Mouse (Mus musculus) heart, embryonic 12.5 days (tissue): ENCODE measurements around the gene Zfp780b. TPM values are rescaled to one million over a fixed set of nuclear protein-coding genes. Genes with fewer than 3 reads are reported as not detected.
"Not testable (repeated sequence)": the region's sequence is repeated elsewhere in the genome, so short reads cannot be mapped to it uniquely, and the experiment has no call there.

Experiments used
- ATAC-seq: fragments of 200-750 bp; cut with Nextera tagmentation; 2 replicates; pipeline ENCODE4 v1.8.0; 2017; ENCODE audit warnings: moderate TSS enrichment, moderate library complexity; ENCODE audit not compliant: insufficient number of reproducible peaks, low FRiP score
- H3K27ac ChIP-seq: fragments of 300-500 bp; sonication (generic); 2 replicates; pipeline ENCODE4 v1.5.1; 2016; ENCODE audit warnings: mild to moderate bottlenecking, moderate library complexity; ENCODE audit not compliant: poor library complexity, severe bottlenecking
- H3K27me3 ChIP-seq: fragments of 300-500 bp; sonication (generic); replicated peaks from 2 replicates; pipeline ENCODE4 v1.6.1; 2016; ENCODE audit warnings: mild to moderate bottlenecking, moderate library complexity
- H3K36me3 ChIP-seq: fragments of 300-500 bp; sonication (generic); 2 replicates; pipeline ENCODE4 v1.6.1; 2016; ENCODE audit warnings: mild to moderate bottlenecking, moderate library complexity
- H3K4me1 ChIP-seq: fragments of 300-500 bp; sonication (generic); replicated peaks from 2 replicates; pipeline ENCODE4 v1.6.1; 2016; ENCODE audit warnings: mild to moderate bottlenecking
- H3K4me2 ChIP-seq: fragments of 300-500 bp; sonication (generic); 2 replicates; pipeline ENCODE4 v1.6.1; 2016; ENCODE audit warnings: mild to moderate bottlenecking, moderate library complexity
- H3K4me3 ChIP-seq: fragments of 300-500 bp; sonication (generic); 2 replicates; pipeline ENCODE4 v1.5.1; 2016; ENCODE audit warnings: mild to moderate bottlenecking
- H3K9ac ChIP-seq: fragments of 300-500 bp; sonication (generic); 2 replicates; pipeline ENCODE4 v1.6.1; 2016; ENCODE audit warnings: mild to moderate bottlenecking, moderate library complexity
- H3K9me3 ChIP-seq: fragments of 300-500 bp; sonication (generic); replicated peaks from 2 replicates; pipeline ENCODE4 v1.6.1; 2016; ENCODE audit warnings: mild to moderate bottlenecking, moderate library complexity
- WGBS: fragments of 180-500 bp; shearing (Covaris S2); methylation state at CpG from one replicate; pipeline ENCODE4 v1.1.7; 2016; 5-methylcytosine and 5-hydroxymethylcytosine counted together
- polyA plus RNA-seq: library from polyadenylated mRNA; unstranded; fragments of >200 nt; fragmentation: Nextera tagmentation; extraction: Ambion mirVana; gene quantifications from 2 replicates; pipeline ENCODE4 v1.2.1, GENCODE M21; 2016

The Zfp780b gene
- polyA plus RNA-seq, result 13.9 TPM in 2 replicates

DNA sequence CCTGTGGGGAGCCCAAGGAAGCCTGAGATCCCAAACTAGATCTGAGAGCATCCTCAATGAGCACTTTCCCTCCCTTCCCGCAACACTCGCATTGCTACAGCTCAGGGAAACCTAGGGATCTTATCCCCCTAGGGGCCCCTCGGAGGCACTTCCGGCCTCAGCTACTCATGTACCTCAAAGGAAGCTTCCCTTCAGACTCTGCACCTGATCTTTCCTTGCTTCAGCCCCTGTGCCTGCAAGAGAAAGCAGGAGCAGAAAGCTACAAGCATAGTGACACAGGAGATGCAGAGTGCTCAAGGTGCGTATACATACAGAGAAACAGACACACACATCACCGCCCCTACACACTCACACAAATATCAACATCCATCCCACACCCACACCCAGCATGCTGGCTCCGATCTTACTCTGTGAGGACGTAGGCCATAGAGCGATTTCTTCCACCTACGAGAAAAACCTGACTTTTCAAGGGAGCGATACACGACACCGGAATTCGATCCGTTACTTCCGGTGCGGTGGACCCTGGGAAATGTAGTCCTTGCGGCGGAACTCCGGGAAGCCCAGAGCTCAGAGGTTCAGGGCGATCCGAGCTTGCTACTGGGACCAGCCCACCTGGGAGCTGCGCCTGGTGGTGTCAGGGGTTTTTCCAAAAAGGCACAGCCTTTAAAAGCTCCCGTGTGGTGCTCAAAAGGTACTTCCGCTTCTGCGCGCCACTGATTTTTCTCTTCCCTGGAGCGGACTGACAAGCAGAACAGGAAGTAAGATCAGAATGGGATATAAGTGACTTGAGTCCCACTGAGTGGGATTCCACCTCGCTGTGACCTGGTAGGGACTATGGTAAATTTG lies at the start of gene Zfp780b:
Gene Zfp780b, minus strand, starts transcription at position 489 of the 846 bp plus-strand sequence.
- ATAC-seq, result peak; percentile 86

DNA sequence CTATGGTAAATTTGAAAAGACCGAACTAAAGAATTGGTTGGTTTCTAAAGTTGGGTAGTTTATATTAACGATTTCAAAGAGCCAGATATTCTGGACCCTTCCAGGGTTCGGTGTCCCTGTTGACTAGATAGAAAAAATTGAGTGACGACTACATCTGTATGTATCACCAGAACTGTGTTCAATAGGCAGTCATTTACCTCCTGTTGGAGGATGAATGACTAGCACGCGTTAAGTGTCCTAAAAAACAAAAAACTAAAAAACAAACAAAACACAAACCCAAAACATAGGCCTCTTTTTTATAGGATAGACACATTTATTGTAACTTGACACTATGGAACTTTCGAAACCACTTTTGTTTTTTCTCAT lies 35.5 kb upstream of the Zfp780b start:
- 0 out of 2 replicates have a peak, but pooled peaks have one; percentile 17 for ATAC-seq
- Histone ChIP-seq H3K4me1 (peaks cover 9% of the 10 kb centered on the region), H3K4me2 (peak overlapping the region; percentile 97), H3K9ac (peak overlapping the region; percentile 90), H3K36me3 (peaks cover 17% of the 10 kb centered on the region), H3K4me3 (peak overlapping the region; percentile 75), H3K27me3 (no peaks in the 10 kb centered on the region), H3K9me3 (no peaks in the 10 kb centered on the region), H3K27ac (no peak overlapping the region)
- 25% methylated on average over 7 of the region's 7 CpGs for WGBS

More for the DNA sequence above, at the start of gene Zfp780b:
- WGBS, result under 1% methylated on average over 29 of the region's 29 CpGs
- Histone ChIP-seq H3K27me3 (no peaks in the 10 kb centered on the region), H3K9me3 (peaks cover 22% of the 10 kb centered on the region), H3K4me2 (peak within 1 kb of the TSS; percentile 97), H3K9ac (peak within 1 kb of the TSS; percentile 88), H3K4me3 (peak within 1 kb of the TSS; percentile 76), H3K27ac (peak within 1 kb of the TSS; percentile 57), H3K36me3 (peaks cover 17% of the 10 kb centered on the region), H3K4me1 (peaks cover 11% of the 10 kb centered on the region)

DNA sequence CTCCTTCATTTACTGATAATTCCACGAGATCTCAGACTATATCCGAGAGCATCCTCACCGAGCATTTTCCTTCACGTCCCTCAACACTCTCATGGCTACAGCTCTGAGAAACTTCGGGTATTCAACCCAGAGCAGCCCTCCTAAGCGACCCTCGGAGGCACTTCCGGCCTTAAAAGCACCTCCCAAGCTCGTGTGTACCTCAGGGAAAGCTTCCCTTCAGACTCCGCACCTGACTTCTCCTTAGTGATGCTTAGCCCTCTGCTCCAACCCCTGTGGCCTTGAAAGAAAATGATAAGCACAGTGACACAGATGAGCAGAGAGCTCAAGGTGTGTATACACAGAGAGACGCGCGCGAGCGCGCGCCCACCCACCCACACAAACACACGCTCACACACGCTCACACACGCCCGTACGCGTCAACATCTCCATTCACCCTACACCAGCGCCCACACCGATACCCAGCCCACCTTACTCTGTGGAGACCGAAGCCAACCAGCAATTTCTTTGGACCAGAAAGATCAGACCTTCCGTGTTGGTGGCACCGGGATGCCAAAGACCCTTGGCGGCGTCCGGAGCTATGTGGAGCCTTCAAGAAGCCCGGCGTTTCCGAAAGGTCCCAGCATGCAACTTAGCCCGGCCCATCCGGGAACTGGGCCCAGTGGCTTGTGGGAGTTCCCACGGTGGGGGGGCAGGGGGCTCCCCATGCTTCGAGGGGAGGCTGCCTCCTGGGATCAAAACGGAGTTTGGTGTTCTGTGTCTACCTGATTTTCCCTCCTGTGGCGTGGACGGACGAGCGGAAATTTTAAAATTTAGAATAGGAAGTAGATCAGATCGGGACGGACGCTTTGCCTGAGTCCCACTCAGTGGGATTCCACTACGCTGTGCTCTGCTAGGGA lies 34.8 kb upstream of the Zfp780b start, which contains the start of gene Zfp850:
Gene Zfp850, minus strand, starts transcription at position 567 of the 896 bp plus-strand sequence.
- peak; percentile 91 for ATAC-seq
- peaks cover 20% of the 10 kb centered on the region for H3K36me3 ChIP-seq
- peak within 1 kb of the TSS; percentile 75 for H3K4me3 ChIP-seq
- WGBS, result 2% methylated on average over 47 of the region's 47 CpGs
- H3K27me3 ChIP-seq, result no peaks in the 10 kb centered on the region
- no peak within 1 kb of the TSS for H3K27ac ChIP-seq
- peak within 1 kb of the TSS; percentile 90 for H3K9ac ChIP-seq
- no peaks in the 10 kb centered on the region for H3K9me3 ChIP-seq
- peak within 1 kb of the TSS; percentile 97 for H3K4me2 ChIP-seq
- peaks cover 9% of the 10 kb centered on the region for H3K4me1 ChIP-seq

DNA sequence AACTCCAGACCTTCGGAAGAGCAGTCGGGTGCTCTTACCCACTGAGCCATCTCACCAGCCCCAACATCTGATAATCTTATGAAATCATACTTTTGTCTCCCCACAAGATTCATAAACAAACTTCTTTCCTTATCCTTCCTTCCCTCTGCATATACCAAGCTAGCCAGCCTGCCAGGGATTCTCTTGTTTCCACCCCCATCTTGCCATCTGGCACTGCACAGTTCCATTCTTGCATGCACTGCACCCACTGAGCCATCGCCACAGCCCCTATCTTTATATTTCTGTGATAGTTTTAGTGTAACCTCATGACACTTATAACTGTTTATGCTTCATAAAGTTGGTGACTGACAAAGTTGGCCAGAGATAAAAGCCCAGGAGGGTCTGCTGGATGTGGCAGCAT lies 31.3 kb upstream of the Zfp780b start:
- ATAC-seq, result no peak
- 95% methylated on average over 3 of the region's 3 CpGs for WGBS
- Histone ChIP-seq H3K27me3 (no peaks in the 10 kb centered on the region), H3K27ac (no peak overlapping the region), H3K4me1 (peaks cover 9% of the 10 kb centered on the region), H3K9me3 (no peaks in the 10 kb centered on the region), H3K4me3 (no peak overlapping the region), H3K4me2 (no peak overlapping the region), H3K9ac (no peak overlapping the region), H3K36me3 (peaks cover 43% of the 10 kb centered on the region)

DNA sequence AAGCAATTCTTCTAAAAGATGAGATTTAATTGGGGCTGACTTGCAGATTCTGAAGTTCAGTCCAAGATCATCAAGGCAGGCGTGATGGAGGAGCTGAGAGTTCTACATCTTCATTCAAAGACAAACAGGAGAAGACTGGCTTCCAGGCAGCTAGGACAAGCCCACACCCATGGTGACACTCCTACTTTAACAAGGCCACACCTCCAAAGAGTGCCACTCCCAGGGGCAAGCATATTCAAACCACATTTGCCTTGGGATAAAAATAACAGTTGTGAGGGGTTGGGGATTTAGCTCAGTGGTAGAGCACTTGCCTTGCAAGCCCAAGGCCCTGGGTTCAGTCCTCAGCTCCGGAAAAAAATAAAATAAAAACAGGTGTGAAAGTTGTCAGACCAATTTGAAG lies 3.2 kb upstream of the Zfp780b start:
- H3K9me3 ChIP-seq, result peaks cover 41% of the 10 kb centered on the region
- H3K36me3 ChIP-seq, result peaks cover 21% of the 10 kb centered on the region
- no peak for ATAC-seq

DNA sequence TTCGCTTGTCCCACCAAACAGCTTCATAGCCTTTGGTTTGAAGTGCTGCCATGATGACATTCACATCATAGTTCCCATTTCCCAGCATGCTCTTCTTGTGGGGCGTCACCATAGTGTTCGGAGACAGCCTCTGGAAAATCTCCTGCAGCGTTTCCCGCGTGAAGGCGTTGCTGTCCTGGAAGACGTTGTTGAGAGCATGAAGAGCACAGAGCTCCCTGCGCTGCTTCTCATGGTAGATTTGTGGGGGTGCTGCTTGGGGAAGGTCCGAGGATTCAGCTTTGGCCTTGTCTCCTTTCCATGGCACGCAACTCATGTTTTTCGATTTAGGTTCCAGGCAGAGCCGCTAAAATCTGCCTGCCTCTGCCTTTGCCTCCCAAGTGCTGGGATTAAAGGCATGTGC lies 29.5 kb downstream of the Zfp780b start:
- H3K4me3 ChIP-seq, H3K9me3 ChIP-seq, ATAC-seq, H3K4me1 ChIP-seq, H3K36me3 ChIP-seq, H3K4me2 ChIP-seq, H3K27me3 ChIP-seq, H3K9ac ChIP-seq, H3K27ac ChIP-seq: not testable (repeated sequence)
- 83% methylated on average over 13 of the region's 13 CpGs for WGBS

More for the DNA sequence above, 3.2 kb upstream of the Zfp780b start:
- Histone ChIP-seq H3K27ac (no peak overlapping the region), H3K27me3 (no peaks in the 10 kb centered on the region), H3K4me1 (peaks cover 11% of the 10 kb centered on the region), H3K4me3 (no peak overlapping the region), H3K4me2 (no peak overlapping the region), H3K9ac (no peak overlapping the region)
- 64% methylated on average over 2 of the region's 2 CpGs for WGBS

DNA sequence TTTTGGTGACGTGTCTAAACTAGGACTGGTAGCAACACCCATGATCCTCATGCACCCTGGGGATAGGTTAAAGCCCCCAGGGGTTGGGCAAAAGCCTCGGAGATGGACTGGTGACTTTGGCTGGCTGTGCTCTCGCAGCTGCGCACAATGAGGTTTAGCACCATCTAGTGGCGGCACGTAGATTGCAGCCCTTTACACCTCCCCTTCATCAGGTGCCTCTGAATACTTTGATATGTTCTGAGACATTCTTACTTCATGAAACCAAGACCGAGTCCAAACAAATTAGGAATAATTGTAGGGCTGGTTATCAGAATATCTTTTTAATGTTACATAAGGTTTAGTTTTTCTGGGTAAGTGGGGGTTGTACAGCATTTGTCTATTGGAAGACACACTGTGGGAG lies 37.1 kb downstream of the Zfp780b start:
- H3K4me1 ChIP-seq, result not testable (repeated sequence)
- 59% methylated on average over 6 of the region's 7 CpGs for WGBS

DNA sequence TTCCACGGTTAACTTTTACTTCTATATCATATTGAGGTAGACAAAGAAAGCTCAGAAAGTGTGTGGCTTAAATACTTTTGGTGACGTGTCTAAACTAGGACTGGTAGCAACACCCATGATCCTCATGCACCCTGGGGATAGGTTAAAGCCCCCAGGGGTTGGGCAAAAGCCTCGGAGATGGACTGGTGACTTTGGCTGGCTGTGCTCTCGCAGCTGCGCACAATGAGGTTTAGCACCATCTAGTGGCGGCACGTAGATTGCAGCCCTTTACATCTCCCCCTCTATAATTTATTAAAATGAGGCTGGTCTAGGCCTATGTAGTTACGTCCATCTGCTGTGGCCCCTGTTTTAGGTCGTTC lies 45.2 kb downstream of the Zfp780b start:
- Histone ChIP-seq H3K4me3 (peak overlapping the region; percentile 20), H3K4me2 (peak overlapping the region; percentile 60)
- not testable (repeated sequence) for ATAC-seq, H3K27ac ChIP-seq, H3K9me3 ChIP-seq, H3K27me3 ChIP-seq, H3K36me3 ChIP-seq, H3K9ac ChIP-seq, H3K4me1 ChIP-seq
- WGBS, result 29% methylated on average over 1 of the region's 9 CpGs

More for the DNA sequence above, 37.1 kb downstream of the Zfp780b start:
- H3K4me3 ChIP-seq, H3K27me3 ChIP-seq, H3K9me3 ChIP-seq, H3K36me3 ChIP-seq, H3K9ac ChIP-seq, ATAC-seq, H3K27ac ChIP-seq, H3K4me2 ChIP-seq: not testable (repeated sequence)

DNA sequence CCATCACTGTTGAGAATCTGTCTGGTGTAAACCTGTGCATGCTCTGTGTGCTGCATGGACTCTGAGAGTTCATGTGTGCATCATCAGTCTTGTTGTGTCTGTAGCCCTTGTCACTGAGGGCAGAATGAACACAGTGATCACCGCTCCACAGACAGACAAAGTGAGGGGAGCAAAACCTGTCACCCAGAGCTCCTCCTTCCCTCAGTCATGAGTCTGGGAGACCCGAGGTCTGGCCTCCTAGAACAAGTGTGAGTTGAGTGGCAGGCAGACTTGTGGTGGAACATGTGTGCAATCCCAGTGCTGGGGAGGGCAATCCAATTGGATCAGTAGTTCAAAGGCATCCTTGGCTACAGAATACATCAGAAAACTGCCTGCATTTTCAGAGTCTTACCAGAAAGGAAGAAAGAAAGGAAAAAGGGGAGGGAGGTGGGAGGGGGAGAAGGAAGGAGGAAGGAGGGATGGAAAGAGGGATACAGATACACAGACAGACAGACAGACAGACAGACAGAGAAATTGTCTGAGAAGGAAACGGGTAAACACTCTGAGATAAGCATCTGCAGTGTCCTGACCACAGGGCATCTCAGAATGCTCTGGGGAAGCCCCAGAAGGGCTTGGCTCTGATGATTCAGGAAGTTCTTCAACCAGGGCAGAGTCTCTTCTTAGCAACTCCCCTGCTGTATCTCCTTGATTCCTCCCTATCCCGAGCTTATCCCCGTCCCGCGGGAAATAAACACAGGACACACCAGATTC lies 45.7 kb downstream of the Zfp780b start:
- Histone ChIP-seq H3K4me2 (peak overlapping the region; percentile 60), H3K9ac (peak overlapping the region; percentile 57), H3K36me3 (no peaks in the 10 kb centered on the region), H3K9me3 (no peaks in the 10 kb centered on the region), H3K4me3 (peak overlapping the region; percentile 20), H3K27me3 (no peaks in the 10 kb centered on the region), H3K4me1 (peaks cover 10% of the 10 kb centered on the region; the same call in 1 of the 2 replicates), H3K27ac (no peak overlapping the region)
- WGBS, result 20% methylated on average over 7 of the region's 7 CpGs
- ATAC-seq, result 0 out of 2 replicates have a peak, but pooled peaks have one; percentile 48

DNA sequence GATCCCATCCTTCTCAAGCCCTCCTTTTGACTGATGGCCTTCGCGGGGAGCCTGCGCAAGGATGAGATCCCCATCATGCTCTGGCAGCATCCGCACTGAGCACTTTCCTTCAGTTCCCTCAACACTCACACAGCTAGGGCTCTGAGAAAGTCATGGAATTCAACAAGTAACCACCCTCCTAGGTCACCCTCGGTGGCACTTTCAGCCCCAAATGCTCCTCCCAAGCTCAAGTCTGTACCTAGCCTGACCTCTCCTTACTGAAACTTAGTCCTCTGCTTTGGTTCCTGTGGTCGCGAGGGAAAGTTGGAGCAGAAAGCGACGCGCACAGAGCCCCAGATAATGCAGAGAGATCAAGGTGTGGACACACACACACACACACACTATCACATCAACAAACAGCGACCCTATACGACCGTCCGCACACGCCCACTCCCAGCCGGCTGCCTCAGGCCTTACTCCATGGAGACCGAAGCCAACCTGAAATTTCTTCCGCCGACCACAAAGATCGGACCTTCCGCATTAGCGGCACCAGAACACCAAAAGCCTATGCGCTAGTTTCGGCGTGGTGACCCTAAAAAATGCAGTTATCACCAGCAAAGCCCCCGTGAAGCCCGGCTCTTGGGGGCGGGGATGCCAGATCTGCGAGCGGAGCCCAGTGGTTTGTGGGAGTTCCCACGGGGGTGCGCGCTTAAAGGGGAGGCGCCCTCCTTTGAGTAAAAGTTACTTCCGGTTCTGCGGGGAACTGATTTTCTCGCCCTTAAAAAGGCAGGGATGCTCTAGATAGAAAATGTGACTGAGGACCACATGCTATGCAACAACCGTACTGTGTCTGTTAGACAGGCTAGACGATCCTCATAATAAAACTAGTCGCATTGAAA lies 49.9 kb downstream of the Zfp780b start, which contains the start of gene Zfp974:
Gene Zfp974, minus strand, starts transcription at position 643 of the 878 bp plus-strand sequence.
- Histone ChIP-seq H3K27me3 (no peaks in the 10 kb centered on the region), H3K36me3 (peaks cover 15% of the 10 kb centered on the region), H3K4me1 (peaks cover 11% of the 10 kb centered on the region; the same call in 1 of the 2 replicates), H3K9me3 (no peaks in the 10 kb centered on the region), H3K27ac (no peak within 1 kb of the TSS), H3K4me2 (peak within 1 kb of the TSS; percentile 92), H3K4me3 (peak within 1 kb of the TSS; percentile 83), H3K9ac (peak within 1 kb of the TSS; percentile 84)
- WGBS, result 5% methylated on average over 40 of the region's 40 CpGs
- ATAC-seq, result peak; percentile 79; the same call in 1 of the 2 replicates
